Mouse (Mus musculus) layer of hippocampus, postnatal 10 days (tissue): ENCODE measurements around the gene Glis1. TPM values are rescaled to one million over a fixed set of nuclear protein-coding genes. Genes with fewer than 3 reads are reported as not detected.

ENCODE experiments used
- DNase-seq, 2 experiments: peaks; one replicate each; pipeline ENCODE4 v3.0.0; 2021; ENCODE audit warnings: low spot score in 2 of 2
- long read RNA-seq: library from polyadenylated mRNA; stranded (forward); transcript quantifications from one replicate; pipeline ENCODE4 v2.0.0, GENCODE M21; 2023
- total RNA-seq, 2 experiments: library from RNA; stranded (reverse); gene quantifications; 2 replicates each; pipeline ENCODE4 v1.2.3; 2021

Gene Glis1
- total RNA-seq = 1 to 10 TPM; 1.1 to 2.4 TPM
- long read RNA-seq, partial matches to known transcripts = 0 of 3 reads
- long read RNA-seq, other reads (novel, unspliced or antisense) = 3 of 3 reads

GRCm38 (mm10) chr4:107434356-107435237, at the start of gene Glis1:
Gene Glis1 (plus strand): TSS chr4:107434591.
- DNase-seq = peak; percentile 58 to 60

- DNase-seq = peak; percentile 48 to 49
These were observed 47.4 kb upstream of the Glis1 start for GRCm38 (mm10) chr4:107387038-107387437.

GRCm38 (mm10) chr4:107387465-107387864, 46.9 kb upstream of the Glis1 start:
- DNase-seq = peak; percentile 10 to 20

GRCm38 (mm10) chr4:107388291-107388690, 46.1 kb upstream of the Glis1 start:
- DNase-seq = no peak

GRCm38 (mm10) chr4:107389345-107389744, 45.0 kb upstream of the Glis1 start:
- DNase-seq = no peak

GRCm38 (mm10) chr4:107393771-107394170, 40.6 kb upstream of the Glis1 start:
- no peak for DNase-seq

GRCm38 (mm10) chr4:107420202-107420601, 14.2 kb upstream of the Glis1 start:
- no peak for DNase-seq

- DNase-seq = no peak
These were observed 12.7 kb upstream of the Glis1 start for GRCm38 (mm10) chr4:107421711-107422110.

GRCm38 (mm10) chr4:107422176-107422575, 12.2 kb upstream of the Glis1 start:
- DNase-seq = peak; percentile 27 to 41

GRCm38 (mm10) chr4:107425616-107426015, 8.8 kb upstream of the Glis1 start:
- DNase-seq = no peak

- DNase-seq = no peak
These were observed 7.8 kb upstream of the Glis1 start for GRCm38 (mm10) chr4:107426631-107427030.

GRCm38 (mm10) chr4:107432717-107433116, 1.7 kb upstream of the Glis1 start:
- DNase-seq = no peak

GRCm38 (mm10) chr4:107433998-107434355, 414 bp upstream of the Glis1 start:
- no peak for DNase-seq

GRCm38 (mm10) chr4:107435238-107435946, 1.0 kb downstream of the Glis1 start:
- DNase-seq = no peak

- DNase-seq = no peak
These were observed 2.1 kb downstream of the Glis1 start for GRCm38 (mm10) chr4:107436476-107436875.

- DNase-seq = no peak
These were observed 4.3 kb downstream of the Glis1 start for GRCm38 (mm10) chr4:107438741-107439140.

- no peak for DNase-seq
These were observed 5.9 kb downstream of the Glis1 start for GRCm38 (mm10) chr4:107440306-107440705.

- no peak for DNase-seq
These were observed 7.9 kb downstream of the Glis1 start for GRCm38 (mm10) chr4:107442288-107442687.

GRCm38 (mm10) chr4:107442891-107443483, 8.6 kb downstream of the Glis1 start:
- no peak for DNase-seq

- DNase-seq = no peak
These were observed 9.2 kb downstream of the Glis1 start for GRCm38 (mm10) chr4:107443621-107444020.

GRCm38 (mm10) chr4:107448481-107448880, 14.1 kb downstream of the Glis1 start:
- no peak for DNase-seq

GRCm38 (mm10) chr4:107449519-107449918, 15.1 kb downstream of the Glis1 start:
- no peak for DNase-seq
